Mouse (Mus musculus) right cerebral cortex, postnatal 10 days (tissue): ENCODE results near the gene Arhgef10l.

Experiments used
- DNase-seq, 2 experiments: peaks; one replicate each; pipeline ENCODE4 v3.0.0; 2021; ENCODE audit warnings: low spot score in 2 of 2

Gene Arhgef10l

GRCm38 (mm10) chr4:140525674-140526177, 140.1 kb downstream of the Arhgef10l start:
- DNase-seq, result no peak

- DNase-seq, result no peak
These were observed 140.9 kb downstream of the Arhgef10l start for GRCm38 (mm10) chr4:140524927-140525326.

- DNase-seq, result no peak
These were observed 142.9 kb downstream of the Arhgef10l start for GRCm38 (mm10) chr4:140522873-140523272.

DNA sequence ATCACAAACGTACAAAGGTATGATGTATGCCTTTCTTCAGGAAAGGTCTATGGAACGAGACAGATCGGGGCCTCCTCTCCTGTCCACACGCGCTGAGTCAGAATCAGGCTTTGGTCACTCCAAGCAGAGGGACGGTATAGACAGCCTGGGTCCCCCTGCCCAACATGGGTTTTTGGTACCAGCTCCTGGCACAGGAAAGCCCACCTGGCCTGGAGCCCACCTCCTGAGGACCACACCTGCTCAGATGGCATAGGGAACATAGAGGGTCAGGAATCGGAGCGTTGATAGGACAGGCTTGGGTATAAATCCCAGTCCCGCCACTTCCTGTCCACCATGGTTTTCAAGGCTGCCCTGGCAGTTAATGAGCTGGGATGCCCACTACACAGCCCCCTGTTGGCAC, 145.1 kb downstream of the Arhgef10l start:
- DNase-seq, result no peak

DNA sequence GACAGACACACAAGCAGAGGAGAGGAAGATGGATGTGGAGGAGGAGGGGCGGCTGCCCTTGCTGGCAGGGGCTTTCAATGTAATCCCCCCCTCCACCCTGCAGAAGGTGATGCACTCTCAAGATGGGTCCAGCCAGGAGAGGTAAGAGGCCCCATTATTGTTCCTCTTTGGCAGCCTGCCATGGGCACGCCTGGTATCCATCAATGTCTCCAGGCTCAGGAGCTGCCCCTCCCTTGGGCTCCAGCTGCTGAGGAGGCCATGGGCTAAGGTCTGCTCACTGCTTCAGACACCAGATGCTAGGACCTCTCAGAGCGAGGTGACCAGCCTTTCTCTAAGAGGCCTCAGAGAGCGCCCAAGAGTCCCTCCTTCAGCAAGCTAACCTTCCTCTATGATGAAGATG, 152.0 kb downstream of the Arhgef10l start:
- no peak for DNase-seq

DNA sequence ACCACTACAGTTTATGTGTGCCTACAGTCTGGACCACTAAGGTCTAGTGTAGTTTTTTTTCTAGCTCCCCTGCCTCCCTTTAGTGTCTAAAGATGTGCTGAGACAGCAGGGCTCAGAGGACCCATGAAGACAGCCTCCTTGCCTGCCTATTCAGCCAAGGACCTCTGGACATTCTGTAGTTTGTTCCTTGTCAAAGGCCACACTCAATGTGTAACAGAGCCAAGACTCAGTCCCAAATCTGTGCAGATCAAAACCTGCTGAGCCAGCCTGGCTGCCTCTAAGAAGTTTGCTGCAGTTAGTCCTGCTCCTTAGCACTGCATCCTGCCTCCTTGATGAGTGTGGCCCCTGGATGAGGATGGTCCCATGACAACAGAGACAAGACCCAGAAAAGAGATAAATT, 156.0 kb downstream of the Arhgef10l start:
- no peak for DNase-seq

- DNase-seq, result no peak
These were observed 158.6 kb downstream of the Arhgef10l start for GRCm38 (mm10) chr4:140507172-140507714.

DNA sequence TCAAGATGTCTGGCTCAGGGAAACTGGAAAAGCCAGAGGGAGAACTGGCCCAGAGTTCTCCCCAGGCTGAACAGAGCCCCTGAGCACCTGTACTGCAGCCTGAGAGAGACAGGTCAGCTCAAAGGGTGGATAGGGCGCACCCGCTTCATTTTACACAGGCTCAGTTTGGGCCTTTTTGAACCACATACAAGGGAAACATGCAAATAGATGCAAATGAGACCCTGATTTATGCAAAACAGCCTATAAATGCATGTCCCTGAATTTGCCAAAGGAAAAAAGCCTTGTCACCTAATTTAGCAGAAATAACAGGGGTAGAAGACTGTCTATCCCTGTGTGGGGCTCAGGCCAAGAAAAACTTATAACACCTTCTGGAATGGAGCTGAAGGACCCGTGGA, 160.2 kb downstream of the Arhgef10l start:
- no peak for DNase-seq

DNA sequence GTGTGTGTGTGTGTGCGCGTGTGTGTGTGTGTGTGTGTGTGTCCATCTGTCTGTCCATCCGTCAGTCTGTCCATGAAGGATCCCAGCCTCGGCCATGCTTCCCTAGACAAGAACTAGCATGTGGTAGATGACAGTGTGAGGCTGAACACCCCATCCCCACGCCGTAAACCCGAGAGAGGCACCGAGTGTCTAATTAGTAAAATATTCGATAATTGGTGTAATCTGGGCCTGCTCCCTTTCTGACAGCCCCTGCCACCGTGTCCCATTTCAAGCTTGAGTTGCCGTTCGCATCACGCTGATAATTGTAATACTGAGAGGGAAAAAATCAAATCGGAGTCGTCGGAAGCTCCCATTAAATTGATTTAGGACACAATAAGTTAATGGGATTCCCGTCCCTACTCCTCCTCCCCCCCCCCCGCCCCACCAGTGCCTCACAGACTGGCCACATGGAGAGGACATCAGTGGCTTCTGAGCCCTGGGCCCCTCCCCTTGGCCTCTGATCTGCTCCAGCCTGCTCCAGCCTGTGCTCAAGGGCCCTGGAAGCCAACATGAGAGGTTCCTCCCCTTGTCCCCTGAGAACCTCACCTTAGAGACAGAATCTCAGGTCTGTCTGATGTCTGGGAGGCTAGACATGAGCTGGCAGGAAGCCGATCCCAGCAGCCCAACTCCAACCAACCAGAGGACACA, 160.7 kb downstream of the Arhgef10l start:
- no peak for DNase-seq

GRCm38 (mm10) chr4:140504067-140504913, 161.5 kb downstream of the Arhgef10l start:
- DNase-seq, result peak in 1 of 2 experiments; percentile 60

DNA sequence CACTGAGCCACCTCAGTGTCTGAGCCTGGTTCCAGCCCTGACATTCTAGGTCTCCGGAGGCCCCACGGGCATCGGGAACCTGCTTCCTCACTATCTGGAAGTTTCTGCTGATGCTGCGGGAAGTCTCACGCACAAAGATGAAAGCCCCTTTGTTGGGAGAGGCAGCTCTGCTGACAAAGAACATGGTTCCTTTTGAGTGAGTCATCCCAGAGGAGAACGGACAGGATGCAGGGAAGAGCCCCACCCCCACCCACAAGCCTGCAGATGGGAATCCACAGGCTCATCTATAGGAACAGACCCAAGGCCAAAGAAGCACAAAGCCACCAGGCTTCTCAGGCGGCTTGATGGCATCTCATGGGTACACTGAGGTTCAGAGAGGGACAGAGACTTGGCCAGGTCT, 165.0 kb downstream of the Arhgef10l start:
- no peak for DNase-seq

DNA sequence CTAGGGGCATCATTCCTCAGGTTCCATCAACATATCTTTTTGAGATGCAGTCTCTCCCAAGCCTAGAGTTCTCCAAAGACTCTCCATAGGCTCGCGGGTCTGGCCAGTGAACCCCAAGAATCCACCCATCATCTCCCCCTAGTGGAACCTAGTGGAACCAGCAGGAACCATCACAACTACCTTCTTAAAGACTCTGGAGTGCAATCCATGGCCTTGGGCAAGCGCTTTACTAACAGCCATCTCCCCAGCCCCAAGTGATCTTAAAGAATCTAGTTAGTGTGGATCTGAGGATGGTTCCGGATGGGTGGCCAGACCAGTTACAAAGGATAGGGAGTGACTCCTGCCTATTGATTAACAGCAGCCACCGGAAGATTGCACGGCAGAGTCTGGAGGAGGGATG, 166.2 kb downstream of the Arhgef10l start:
- DNase-seq, result no peak

- DNase-seq, result no peak
These were observed 168.6 kb downstream of the Arhgef10l start for GRCm38 (mm10) chr4:140497169-140497568.

- no peak for DNase-seq
These were observed 174.3 kb downstream of the Arhgef10l start for GRCm38 (mm10) chr4:140491555-140491954.

DNA sequence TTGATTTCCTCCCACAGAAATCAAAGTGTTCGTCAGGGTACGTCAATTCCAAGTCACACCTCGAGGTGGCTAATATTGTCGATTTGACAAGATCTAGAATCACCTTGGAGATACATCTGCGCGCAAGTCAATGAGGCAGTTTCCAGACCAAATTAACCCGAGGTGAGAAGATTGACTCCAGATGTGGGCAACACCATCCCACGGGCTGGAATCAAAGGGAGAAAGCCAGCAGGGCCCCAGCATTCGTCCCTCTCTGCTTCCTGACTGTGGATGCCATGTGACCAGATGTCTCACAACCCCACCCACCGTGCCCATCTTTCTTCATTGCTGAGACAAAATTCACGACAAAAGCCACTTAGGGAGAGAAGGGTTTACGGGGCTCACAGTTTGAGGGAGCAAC, 180.4 kb downstream of the Arhgef10l start:
- DNase-seq, result no peak

DNA sequence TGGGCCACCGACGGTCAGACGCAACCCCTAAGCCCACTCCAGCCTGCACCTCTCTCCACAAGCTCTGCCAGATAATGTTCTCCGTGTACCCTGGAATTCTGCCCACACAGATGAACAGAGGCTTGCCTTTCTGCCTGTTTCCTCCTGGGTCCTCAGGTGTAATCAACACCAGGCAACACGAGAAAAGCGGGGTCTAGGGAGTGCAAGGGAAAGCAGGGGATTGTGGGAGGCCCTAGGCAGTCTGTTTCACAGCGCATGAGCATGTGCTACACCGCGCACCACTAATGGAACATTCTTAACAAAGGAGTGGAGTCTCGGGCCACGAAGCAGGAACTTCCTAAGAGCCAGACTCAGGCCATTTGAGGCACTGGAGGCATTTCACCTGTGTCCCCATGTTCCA, 182.7 kb downstream of the Arhgef10l start:
- no peak for DNase-seq

DNA sequence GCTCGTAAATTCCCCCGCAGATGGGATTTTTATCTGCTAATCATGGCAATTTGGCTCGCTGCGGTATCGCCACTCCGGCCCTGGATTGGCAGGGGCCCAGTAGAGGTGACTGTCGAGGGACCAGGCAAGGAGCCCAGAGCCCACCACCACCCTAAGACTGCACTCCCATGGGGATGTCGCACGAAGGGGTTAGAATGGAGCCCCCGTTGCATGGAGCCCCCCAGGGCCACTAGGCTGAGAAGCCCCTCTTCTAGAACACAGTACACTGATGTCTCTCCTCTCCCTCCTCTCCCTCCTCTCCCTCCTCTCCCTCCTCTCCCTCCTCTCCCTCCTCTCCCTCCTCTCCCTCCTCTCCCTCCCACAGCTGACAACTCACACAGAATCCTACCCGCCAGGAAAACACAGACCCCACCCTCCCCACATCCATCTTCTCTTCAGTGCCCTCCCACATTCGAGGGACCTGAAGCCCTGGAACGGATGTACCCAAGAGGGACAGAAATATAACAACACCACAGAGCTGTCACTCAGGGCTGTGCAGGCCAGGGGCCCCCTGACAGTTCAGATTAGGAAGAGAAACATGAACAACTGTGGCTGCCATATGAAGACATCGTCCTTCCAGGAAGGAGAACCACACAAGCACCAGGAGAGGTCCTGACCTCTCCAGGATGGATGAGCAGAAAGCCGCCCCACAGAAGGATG, 185.3 kb downstream of the Arhgef10l start:
- no peak for DNase-seq

DNA sequence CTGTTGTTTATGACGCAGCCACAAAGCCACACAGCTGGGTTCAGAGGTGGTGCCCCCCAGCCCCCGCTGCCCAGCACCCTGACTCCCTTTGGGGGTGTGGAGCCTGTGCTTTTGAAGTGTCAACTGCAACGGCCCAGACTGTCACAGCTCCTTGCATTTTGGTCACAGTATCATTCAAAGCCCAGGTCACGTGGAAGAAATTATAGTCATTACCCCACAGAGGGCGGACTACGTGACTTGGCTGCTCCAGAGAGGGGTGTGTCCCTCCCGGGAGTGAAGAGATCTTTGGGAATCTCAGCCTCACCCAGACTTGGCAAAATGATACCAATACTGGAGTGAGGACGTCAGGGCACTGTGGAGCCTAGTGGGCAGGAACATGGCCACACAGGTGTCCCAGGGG, 190.6 kb downstream of the Arhgef10l start:
- DNase-seq, result peak in 1 of 2 experiments; percentile 34

- DNase-seq, result peak; percentile 78 to 79
These were observed 195.9 kb downstream of the Arhgef10l start for GRCm38 (mm10) chr4:140469760-140470452.

DNA sequence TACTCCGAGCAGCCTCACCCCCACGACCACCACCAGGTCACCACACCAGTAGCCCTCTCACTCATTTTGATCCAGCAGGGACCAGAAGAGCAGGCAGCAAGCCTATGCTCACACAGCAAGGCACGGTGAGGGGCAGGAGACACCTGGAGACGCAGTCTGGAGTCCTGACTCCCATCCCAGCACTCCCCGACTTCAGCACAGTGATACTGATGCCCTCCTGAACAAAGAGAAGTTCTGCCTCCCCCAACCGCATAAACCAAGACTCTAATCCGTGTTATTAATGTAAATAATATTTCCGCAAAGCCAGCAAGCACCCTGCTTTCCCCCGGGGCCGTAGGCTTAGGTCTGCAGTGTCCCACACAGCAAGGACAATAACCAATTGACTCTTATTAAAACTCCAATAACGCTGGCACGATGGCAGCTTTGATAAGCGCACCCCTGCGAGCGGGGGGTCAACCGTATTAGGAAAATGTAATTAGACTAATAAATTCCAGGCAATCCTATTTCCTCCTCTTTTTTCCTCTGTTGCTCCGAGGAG, 198.5 kb downstream of the Arhgef10l start:
- no peak for DNase-seq
